Mouse (Mus musculus) ES-Bruce4 (cell line): ENCODE measurements around the gene Cyp4a30b. TPM values are rescaled to one million over a fixed set of nuclear protein-coding genes. Genes with fewer than 3 reads are reported as not detected.
"Not testable (repeated sequence)": the region's sequence is repeated elsewhere in the genome, so short reads cannot be mapped to it uniquely, and the experiment has no call there.

Experiments
- H3K27ac ChIP-seq: 2 replicates; pipeline ENCODE4 v1.5.1; 2012; ENCODE audit warnings: low read length, inconsistent platforms; ENCODE audit not compliant: insufficient read depth
- H3K27me3 ChIP-seq: 2 replicates; pipeline ENCODE4 v1.6.1; 2012; ENCODE audit warnings: mild to moderate bottlenecking, low read length, inconsistent platforms; ENCODE audit not compliant: control insufficient read depth, poor library complexity, insufficient read depth, severe bottlenecking
- H3K36me3 ChIP-seq: 2 replicates; pipeline ENCODE4 v1.6.1; 2012; ENCODE audit warnings: inconsistent platforms, mild to moderate bottlenecking, low read length, moderate library complexity; ENCODE audit not compliant: control insufficient read depth, poor library complexity, insufficient read depth, severe bottlenecking
- H3K4me1 ChIP-seq: one replicate; pipeline ENCODE4 v1.8.1; 2011; ENCODE audit warnings: low read length; ENCODE audit not compliant: control insufficient read depth, insufficient read depth
- H3K4me3 ChIP-seq: 2 replicates; pipeline ENCODE4 v1.5.1; 2011; ENCODE audit warnings: low read depth, mild to moderate bottlenecking, low read length
- H3K9ac ChIP-seq: 2 replicates; pipeline ENCODE4 v1.6.1; 2012; ENCODE audit warnings: low read depth, mild to moderate bottlenecking, inconsistent platforms; ENCODE audit not compliant: poor library complexity, severe bottlenecking
- H3K9me3 ChIP-seq: replicated peaks from 2 replicates; pipeline ENCODE4 v1.6.1; 2012; ENCODE audit warnings: mild to moderate bottlenecking, low read length, inconsistent platforms; ENCODE audit not compliant: control insufficient read depth, poor library complexity, insufficient read depth, severe bottlenecking
- CTCF ChIP-seq: IDR thresholded peaks from one replicate; pipeline ENCODE4 v1.8.1; 2011; ENCODE audit warnings: low read depth, low read length
- EP300 ChIP-seq: IDR thresholded peaks from 2 replicates; pipeline ENCODE4 v1.6.1; 2011; ENCODE audit warnings: low read depth, low read length; ENCODE audit not compliant: insufficient read depth
- POLR2A ChIP-seq: IDR thresholded peaks from one replicate; pipeline ENCODE4 v1.8.1; 2011; ENCODE audit warnings: low read length; ENCODE audit not compliant: insufficient read depth
- polyA plus RNA-seq: library from polyadenylated mRNA; stranded (reverse); fragments of >200 nt; gene quantifications from 2 replicates; pipeline ENCODE4 v1.2.4, GENCODE M21; 2011; ENCODE audit warnings: low read depth; ENCODE audit not compliant: missing spikeins, insufficient read depth, insufficient read length

Cyp4a30b gene
- not detected in 2 replicates for polyA plus RNA-seq

GRCm38 (mm10) chr4:115452304-115452703, at the start of gene Cyp4a30b:
Gene Cyp4a30b, plus strand, starts transcription at chr4:115452604.
- Histone ChIP-seq H3K27ac (no peak within 1 kb of the TSS), H3K4me1 (no peaks in the 10 kb centered on the region), H3K9ac (no peak within 1 kb of the TSS), H3K36me3 (no peaks in the 10 kb centered on the region), H3K4me3 (no peak within 1 kb of the TSS), H3K27me3 (no peaks in the 10 kb centered on the region; the same call in 1 of the 2 replicates), H3K9me3 (no peaks in the 10 kb centered on the region)
- TF ChIP-seq POLR2A: no peak
- no peak for TF ChIP-seq EP300
- TF ChIP-seq CTCF: no peak

DNA sequence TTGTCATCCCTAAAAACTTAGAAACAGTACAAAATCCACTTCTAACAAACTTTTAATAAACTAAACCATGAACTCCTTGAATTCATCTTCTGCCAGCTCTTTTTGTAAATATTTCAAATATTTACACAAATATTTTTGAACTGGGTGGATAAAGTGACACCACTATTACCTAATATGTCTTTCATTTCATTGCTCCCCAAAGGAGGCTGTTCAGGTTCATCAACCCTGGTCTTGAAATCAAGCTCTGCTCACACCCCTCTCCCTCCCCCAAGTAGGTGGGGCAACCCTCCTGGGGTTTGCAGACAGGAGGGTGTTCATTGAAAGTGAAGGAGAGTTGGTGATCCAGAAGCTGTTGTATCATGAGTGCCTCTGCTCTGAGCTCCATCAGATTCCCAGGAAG, 41.1 kb upstream of the Cyp4a30b start, which contains the start of gene Cyp4a12b:
Cyp4a12b (plus strand) TSS at position 301 of the 400 bp plus-strand sequence.
- not testable (repeated sequence) for H3K36me3 ChIP-seq, H3K4me3 ChIP-seq, H3K27ac ChIP-seq, H3K9me3 ChIP-seq, H3K9ac ChIP-seq, H3K27me3 ChIP-seq, H3K4me1 ChIP-seq

- no peak overlapping the region for H3K27ac ChIP-seq
- no peaks in the 10 kb centered on the region for H3K4me1 ChIP-seq
- H3K9me3 ChIP-seq: no peaks in the 10 kb centered on the region
- H3K9ac ChIP-seq: no peak overlapping the region
- no peaks in the 10 kb centered on the region for H3K36me3 ChIP-seq
- no peaks in the 10 kb centered on the region for H3K27me3 ChIP-seq
- no peak overlapping the region for H3K4me3 ChIP-seq
- TF ChIP-seq EP300: no peak
- TF ChIP-seq POLR2A: no peak
- TF ChIP-seq CTCF: no peak
These were observed 1.7 kb upstream of the Cyp4a30b start for GRCm38 (mm10) chr4:115450577-115451137.

DNA sequence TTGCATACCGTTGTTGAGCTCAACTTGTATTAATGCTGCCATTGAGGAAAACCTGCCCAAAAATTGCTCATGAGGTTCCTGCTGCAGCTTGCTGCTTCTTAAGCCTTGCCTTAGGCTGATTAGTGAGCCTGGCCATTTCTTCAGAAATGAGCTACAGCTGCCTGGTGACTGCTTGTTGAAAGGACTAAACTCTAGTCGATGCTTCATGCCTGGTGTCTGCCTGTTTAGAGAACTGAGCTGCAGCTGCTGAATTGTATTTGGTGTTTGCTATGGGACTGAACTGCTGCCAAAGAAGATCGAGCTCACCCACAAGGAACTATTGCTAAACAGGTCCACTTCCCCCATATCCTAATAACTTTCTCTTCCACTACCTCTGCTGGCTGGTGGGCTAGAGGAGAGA, 21.2 kb downstream of the Cyp4a30b start:
- not testable (repeated sequence) for H3K9ac ChIP-seq, H3K4me3 ChIP-seq, H3K4me1 ChIP-seq, H3K27ac ChIP-seq, H3K27me3 ChIP-seq, H3K36me3 ChIP-seq, H3K9me3 ChIP-seq

DNA sequence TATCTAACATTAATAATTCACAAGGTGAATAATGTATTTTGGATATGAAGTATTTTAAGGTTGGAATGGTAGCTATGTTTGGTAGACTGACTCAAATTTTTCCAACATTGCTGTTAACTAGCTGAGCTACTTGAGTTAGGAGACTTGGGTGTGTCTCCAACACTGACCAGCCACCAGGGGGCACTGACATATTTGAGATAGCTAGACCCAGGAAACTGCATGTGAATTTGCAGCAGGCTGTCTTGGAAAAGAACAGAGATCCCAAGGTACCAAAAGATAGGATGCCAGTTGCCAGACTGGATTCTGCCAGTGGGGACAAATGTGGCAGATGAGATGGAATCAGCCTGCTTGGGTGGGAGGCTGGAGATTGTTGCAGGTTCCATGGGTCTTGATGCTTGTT, 23.6 kb downstream of the Cyp4a30b start:
- H3K27ac ChIP-seq, H3K4me3 ChIP-seq, H3K4me1 ChIP-seq, H3K36me3 ChIP-seq, H3K9me3 ChIP-seq, H3K27me3 ChIP-seq, H3K9ac ChIP-seq: not testable (repeated sequence)

- no peak overlapping the region for H3K9ac ChIP-seq
- H3K4me1 ChIP-seq: no peaks in the 10 kb centered on the region
- H3K4me3 ChIP-seq: no peak overlapping the region
- no peak overlapping the region for H3K27ac ChIP-seq
- no peaks in the 10 kb centered on the region for H3K9me3 ChIP-seq
- TF ChIP-seq POLR2A (no peak), CTCF (no peak)
- no peaks in the 10 kb centered on the region for H3K36me3 ChIP-seq
- H3K27me3 ChIP-seq: no peaks in the 10 kb centered on the region
These were observed 28.7 kb downstream of the Cyp4a30b start for GRCm38 (mm10) chr4:115481006-115481652.
